Mouse (Mus musculus) gastrocnemius, postnatal 36 days (tissue): ENCODE results near the gene Pdzd7. TPM values are rescaled to one million over a fixed set of nuclear protein-coding genes. Genes with fewer than 3 reads are reported as not detected.
A peak's percentile ranks its signal among the peaks of the same experiment; 100 is the strongest.

ENCODE experiments used
- DNase-seq, 2 experiments: peaks; one replicate each; pipeline ENCODE4 v3.0.0; 2022
- intact Hi-C: fragments of 180-260 bp; cut with DNase I; formaldehyde crosslinking; loops from one replicate; pipeline ENCODE4 v1.15.1; 2025
- total RNA-seq, 2 experiments: library from RNA; stranded (reverse); gene quantifications; 2 replicates each; pipeline ENCODE4 v1.2.3; 2021

Gene Pdzd7
- total RNA-seq, 2 experiments from 2014 or later = 5.1 to 5.7 TPM

DNA sequence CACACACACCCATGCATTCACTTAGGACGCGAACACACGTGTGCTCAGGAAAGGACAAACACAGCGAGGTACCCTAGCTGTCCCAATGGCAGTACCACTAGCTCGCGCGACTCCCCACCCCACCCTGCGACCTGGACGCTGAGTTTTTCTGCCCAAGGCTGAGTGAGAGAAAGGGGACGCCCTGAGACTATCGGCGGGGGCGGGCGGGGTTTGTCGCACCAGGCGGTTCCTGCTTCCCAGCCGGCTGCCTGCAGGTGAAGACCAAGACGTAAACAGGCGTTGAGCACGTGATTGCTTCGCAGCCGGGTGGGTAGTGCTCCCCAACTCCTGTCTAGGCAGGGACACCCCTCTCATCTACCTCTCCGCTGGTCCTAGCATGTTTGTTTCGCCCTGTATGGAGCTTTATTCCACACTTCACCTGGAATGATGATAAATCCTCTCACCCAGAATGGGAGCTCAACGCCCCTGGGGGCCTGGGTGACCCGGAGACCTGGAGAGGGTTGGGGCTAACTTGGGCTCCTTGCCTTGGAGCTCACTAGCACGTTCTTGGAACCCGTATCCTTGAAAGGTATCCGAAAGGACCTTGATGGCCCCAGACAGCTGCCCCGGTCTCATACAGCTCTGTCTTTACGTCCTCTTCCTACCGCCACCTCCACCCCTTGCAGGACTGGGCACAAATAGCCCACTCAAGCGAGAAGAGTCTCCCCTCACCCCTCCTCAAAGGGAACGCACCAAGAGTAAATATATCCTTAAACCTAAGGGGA, 29.8 kb downstream of the Pdzd7 start:
- peak; percentile 54 to 56 for DNase-seq
- intact Hi-C loops = no loop called here

DNA sequence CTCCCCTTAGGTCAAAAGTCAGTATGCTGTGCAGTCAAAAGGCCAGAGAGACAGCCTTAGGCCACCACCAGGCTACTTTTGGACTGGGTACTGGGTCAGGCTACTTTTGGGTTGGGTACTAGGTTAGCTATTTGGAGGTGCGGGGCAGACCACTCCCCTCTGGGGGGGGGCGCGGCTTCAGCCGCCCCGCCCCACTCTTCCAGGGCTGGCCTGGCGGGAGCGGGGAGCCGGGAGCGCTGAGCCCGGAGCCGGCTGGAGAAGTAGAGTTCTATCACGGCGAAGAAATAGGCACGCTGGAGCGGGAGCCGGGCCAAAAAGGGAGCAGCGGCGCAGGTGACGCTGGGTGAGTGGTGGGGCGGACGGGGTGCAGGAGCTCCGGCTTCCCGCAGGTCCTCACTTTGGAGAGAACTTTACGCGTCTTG, 30.5 kb downstream of the Pdzd7 start:
- intact Hi-C loops = no loop called here

GRCm38 (mm10) chr19:45014335-45014971, 31.1 kb downstream of the Pdzd7 start, which contains the start of gene Lzts2:
Gene Lzts2, plus strand, starts transcription at chr19:45014414.
- intact Hi-C loops = no loop called here
- DNase-seq = no peak

More for the DNA sequence above, 30.5 kb downstream of the Pdzd7 start:
- DNase-seq = peak; percentile 64 to 67

DNA sequence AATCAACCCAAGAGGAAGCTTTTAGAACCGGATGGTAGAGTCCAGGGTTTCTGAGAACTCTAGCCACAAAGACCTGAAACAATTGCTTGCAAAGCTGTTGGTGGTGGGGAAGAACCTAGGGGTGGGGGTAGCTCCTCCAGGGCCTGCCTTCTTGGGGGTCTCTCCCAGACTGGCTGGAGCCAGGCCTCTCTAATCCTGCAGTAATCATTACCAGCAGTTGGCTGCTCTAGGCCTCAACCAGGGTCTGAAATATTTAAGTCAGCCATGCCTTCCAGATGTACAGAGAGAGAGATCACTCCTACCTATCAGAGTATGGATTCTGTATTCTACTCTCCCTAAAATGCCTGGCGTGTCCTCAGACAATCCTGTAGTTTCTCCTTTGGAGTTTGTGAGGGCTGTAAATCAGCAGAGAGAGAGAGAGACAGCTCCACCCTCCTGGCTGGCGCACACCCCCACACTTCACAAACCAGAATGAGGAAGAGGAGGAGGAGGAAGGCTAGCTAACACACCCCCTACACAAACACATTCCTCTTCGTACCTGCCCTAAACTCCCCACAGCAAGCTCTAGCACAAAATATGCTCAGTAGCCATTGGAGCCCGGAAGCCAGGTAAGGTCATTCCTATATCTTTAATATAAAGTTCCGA, 31.8 kb downstream of the Pdzd7 start:
- intact Hi-C loops = loop anchor here (2.0 kb wide), 1 partner anchor 17 kb away; no protein-coding TSS in a partner anchor
- DNase-seq = no peak

DNA sequence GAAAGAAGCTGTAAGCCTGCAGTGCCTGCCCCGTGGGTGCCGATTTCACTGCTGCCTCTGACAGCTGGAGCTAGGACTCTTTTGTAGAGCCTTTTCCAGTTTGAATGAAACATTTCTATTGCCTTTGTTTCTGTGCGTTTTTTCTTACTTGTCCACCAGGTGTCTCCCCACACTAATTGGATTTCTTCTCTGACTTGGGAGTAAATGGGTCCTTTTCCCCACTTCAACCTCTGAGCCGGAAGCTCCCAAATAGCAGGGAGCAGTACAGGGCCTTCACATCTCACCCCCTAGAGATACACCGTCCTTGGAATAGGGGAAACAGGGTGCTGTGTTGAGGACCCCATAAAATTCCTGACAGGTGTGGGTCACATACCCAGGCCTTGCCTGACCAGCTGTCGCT, 32.9 kb downstream of the Pdzd7 start:
- intact Hi-C loops = loop anchor here (2.0 kb wide), 1 partner anchor 18 kb away; no protein-coding TSS in a partner anchor
- no peak for DNase-seq

DNA sequence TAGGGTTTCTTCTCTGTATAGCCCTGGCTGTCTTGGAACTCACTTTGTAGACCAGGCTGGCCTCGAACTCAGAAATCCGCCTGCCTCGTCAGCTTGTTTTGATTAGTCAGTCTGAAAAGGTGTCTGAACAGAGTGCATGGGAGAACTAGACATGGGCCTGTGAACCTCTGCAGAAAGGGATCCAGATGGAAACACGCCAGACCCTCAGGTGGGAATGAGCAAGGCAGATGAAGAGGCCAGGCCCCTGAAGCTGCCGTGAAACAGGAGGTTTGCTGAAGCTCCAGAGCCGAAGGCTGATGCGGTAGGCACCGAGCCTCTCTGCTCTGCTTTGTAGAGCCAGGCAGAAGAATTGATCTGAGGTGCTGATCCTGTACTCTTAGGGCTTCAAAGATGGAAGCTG, 33.3 kb downstream of the Pdzd7 start:
- no peak for DNase-seq

GRCm38 (mm10) chr19:45010646-45011045, 34.9 kb downstream of the Pdzd7 start:
- no peak for DNase-seq
- intact Hi-C loops = no loop called here

More for the DNA sequence above, 33.3 kb downstream of the Pdzd7 start:
- intact Hi-C loops = loop anchor here (2.0 kb wide), 1 partner anchor 19 kb away; no protein-coding TSS in a partner anchor

DNA sequence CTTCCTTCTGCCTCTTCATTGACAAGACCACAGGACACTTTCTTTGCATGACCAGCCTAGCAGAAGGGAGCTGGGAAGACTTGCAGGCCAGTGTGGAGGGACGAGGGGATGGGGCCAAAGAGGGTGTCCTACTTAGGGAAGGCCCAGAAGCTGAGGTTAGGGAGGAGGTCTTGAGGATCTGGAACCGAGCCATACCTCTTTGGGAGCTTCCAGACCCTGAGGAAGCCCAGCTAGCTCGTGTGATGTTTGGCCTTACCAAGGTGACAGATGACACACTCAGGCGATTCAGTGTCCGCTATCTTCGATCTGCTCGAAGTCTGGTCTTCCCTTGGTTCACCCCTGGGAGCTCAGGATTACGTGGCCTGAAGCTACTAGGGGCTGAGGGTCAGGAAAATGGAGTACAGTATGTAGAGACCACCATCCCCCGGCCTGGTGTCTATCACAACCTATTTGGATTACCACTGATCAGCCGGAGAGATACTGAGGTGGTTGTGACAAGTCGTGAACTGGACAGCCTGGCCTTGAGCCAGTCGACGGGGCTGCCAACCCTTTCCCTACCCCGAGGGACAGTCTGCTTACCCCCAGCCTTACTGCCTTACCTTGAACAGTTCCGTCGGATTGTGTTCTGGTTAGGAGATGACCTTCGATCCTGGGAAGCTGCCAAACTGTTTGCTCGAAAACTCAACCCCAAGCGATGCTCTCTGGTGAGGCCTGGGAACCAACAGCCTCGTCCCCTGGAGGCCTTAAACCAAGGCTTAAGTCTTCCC, 37.9 kb downstream of the Pdzd7 start:
- intact Hi-C loops = no loop called here

GRCm38 (mm10) chr19:45007021-45007420, 38.5 kb downstream of the Pdzd7 start:
- no peak for DNase-seq
- intact Hi-C loops = no loop called here

More for the DNA sequence above, 37.9 kb downstream of the Pdzd7 start:
- no peak for DNase-seq

DNA sequence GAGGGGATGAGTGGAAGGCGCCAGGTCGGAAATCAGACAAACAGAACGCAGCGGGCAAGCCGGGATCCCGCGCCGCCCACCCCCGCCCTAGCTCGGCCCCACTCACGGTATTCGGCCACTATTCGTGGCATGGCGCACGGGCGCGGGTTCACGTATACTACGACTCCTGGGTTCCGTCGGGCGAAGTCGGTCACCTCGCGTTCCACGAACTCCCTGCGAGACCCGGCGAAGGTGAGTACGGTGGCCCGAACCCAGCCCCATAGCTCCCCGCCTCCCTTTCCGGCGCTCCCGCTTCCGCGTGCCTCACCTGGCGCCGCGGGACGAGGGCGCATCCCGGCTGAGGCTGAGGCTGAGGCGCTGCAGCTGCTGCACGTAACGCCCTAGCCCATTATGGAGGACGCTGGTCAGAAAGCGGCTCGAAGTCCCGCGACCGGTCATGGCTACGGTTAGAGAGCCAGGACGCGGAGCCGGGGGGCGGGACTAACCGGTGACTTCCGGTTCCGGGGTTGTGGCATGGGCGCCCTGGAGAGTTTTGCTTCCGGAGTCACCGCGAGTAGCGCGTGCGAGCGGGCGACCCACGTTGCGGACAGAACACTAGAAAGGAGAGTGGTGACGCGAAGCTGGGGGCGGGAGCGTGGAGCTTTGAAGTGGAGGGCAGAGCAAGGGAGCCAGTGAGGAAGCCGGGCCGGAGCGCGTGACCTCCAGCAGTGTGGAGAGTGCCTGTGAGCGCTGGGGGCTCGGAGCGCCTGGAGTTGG, 39.4 kb downstream of the Pdzd7 start, which contains the start of gene Mrpl43:
Gene Mrpl43, minus strand, starts transcription at position 486 of the 756 bp plus-strand sequence.
- intact Hi-C loops = no loop called here
- peak; percentile 96 to 97 for DNase-seq

GRCm38 (mm10) chr19:45005444-45005843, 40.1 kb downstream of the Pdzd7 start, which contains the start of gene Twnk:
Gene Twnk, plus strand, starts transcription at chr19:45005663.
- no peak for DNase-seq

GRCm38 (mm10) chr19:45003740-45004516, 41.6 kb downstream of the Pdzd7 start:
- DNase-seq = no peak
- intact Hi-C loops = no loop called here

More at GRCm38 (mm10) chr19:45005444-45005843, 40.1 kb downstream of the Pdzd7 start, which contains the start of gene Twnk:
- intact Hi-C loops = no loop called here

DNA sequence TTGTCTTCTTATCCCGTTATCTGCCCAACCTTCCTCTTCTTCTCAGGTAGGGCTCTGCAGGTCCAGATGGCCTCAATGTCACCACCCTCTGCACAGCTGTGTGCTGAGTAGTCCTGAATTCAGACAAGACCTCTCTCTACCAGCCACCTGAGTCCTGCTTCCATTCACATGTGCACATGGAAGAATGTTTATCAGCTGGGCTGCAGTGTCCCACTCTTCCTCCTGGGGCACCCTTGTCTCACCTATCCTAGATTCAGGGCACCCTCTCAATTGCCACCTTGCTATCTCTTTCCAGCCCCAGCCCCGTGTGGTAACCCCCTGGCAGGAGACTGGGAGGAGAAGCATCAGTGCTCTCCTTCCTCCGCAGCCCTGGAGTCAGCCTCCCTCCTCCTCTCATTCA, 43.2 kb downstream of the Pdzd7 start:
- DNase-seq = no peak
- intact Hi-C loops = no loop called here

DNA sequence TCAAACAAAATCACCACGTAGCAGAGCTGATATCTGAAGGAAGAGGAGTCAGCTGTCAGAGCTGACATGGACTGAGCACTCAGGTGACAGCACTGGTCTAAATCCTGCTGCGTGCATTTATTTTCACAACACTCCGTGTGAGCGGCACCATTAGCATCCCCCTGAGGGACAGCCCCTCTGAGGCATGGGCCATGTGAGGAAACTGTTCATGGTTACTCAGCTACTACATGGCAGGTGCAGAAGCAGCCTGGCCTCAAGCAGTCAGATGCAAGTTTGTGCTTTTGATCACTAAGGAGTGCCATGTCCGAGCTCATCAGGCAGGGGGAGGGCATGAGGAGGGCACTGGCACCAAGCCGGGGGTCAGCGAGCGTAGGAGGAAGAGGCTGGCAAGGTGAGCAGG, 45.9 kb downstream of the Pdzd7 start:
- intact Hi-C loops = no loop called here
- peak in 1 of 2 experiments; percentile 10 for DNase-seq

DNA sequence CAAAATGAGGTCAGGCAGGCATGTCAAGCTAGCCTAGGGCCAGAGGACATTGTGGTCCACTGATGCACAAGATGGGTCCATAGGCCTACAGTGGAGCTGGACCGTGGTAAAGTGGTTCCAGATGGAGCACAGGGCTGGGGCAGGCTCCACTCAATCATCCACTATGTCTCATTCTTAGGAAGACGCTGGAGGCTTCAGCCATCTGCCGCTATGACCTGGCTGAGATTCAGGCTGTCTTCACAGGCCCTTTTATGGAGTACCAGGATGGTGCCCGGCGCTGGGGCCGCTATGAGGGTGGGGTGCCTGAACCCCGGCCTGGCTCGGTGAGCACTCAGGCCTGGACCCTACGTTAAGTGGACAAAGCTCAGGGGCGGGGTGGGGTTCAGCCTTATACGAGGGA, 47.7 kb downstream of the Pdzd7 start:
- intact Hi-C loops = no loop called here
- no peak for DNase-seq

DNA sequence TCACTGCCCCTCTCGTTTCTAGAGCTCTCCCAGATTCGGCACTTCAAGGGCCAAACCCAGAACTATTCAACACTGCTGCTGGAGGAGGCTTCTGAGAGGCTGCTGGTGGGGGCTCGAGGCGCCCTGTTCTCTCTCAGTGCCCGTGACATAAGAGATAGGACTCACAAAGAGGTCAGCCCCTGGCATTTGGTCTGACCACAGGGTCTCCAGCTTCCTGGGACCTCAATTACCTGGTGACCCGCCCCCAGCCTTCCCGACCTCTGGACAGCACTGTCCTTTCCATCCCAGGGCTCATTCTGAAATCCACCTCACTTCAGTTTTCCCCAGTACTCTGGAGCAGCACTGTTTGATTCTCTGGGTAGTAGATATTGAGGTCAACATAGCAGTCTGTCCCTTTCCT, 52.8 kb downstream of the Pdzd7 start:
- intact Hi-C loops = no loop called here
- no peak for DNase-seq

DNA sequence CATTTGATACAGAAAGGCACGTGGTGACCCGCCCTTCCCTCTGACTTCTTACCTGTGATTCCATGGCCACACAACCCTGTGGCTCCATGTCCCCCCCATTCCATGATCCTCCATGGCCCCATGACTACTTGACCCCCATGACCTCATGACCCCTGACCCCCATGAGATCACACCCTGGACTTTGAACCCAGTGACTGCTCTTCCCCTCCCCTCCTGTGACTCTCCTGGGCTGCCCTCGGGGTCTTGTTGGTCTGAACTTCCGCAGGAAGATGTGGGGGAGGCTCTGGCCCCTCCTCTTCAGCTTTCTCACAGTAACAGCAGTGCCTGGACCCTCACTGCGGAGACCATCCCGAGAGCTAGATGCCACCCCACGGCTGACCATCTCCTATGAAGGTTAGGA, 53.3 kb downstream of the Pdzd7 start:
- intact Hi-C loops = no loop called here

DNA sequence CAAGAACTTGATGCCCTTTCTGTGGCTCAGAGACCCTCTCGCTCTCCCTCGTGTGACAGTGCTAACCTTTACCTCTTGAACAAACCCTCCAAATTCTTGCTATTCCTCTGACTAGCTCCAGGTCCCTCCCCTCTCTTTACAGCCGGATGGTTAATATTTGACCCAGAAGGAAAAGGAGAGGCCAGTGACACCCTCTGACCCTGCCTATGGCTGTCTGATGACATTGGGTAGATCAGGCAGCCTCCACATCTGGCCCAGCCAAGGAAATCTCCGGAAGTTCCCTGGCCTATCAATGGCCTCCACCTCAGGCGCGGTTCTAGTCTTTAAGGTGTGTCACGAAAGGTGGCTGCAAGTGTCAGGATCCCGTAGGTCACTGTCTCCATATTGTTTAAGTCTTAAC, 54.5 kb downstream of the Pdzd7 start:
- no peak for DNase-seq
- intact Hi-C loops = no loop called here

More for the DNA sequence above, 53.3 kb downstream of the Pdzd7 start:
- no peak for DNase-seq
